Mouse (Mus musculus) embryonic fibroblast, embryonic 13.5 days (primary cell): ENCODE data around the gene Ppp1r1b. TPM values are rescaled to one million over a fixed set of nuclear protein-coding genes. Genes with fewer than 3 reads are reported as not detected.
A peak's percentile ranks its signal among the peaks of the same experiment; 100 is the strongest.

Experiments
- H3K27ac ChIP-seq: 2 replicates; pipeline ENCODE4 v1.5.1; 2012; ENCODE audit warnings: low read length, control low read depth, inconsistent platforms; ENCODE audit not compliant: insufficient read depth
- H3K4me1 ChIP-seq: 2 replicates; pipeline ENCODE4 v1.6.1; 2011; ENCODE audit warnings: low read length; ENCODE audit not compliant: control insufficient read depth, insufficient read depth
- H3K4me3 ChIP-seq: 2 replicates; pipeline ENCODE4 v1.5.1; 2011; ENCODE audit warnings: mild to moderate bottlenecking, control low read depth, low read length; ENCODE audit not compliant: insufficient read depth
- CTCF ChIP-seq: IDR thresholded peaks from 2 replicates; pipeline ENCODE4 v1.5.1; 2011; ENCODE audit warnings: mild to moderate bottlenecking, control low read depth, low read length, moderate library complexity, borderline replicate concordance; ENCODE audit not compliant: insufficient read depth
- POLR2A ChIP-seq: IDR thresholded peaks from 2 replicates; pipeline ENCODE4 v1.6.1; 2011; ENCODE audit warnings: low read depth, mild to moderate bottlenecking, control low read depth, low read length, moderate library complexity
- polyA plus RNA-seq: library from polyadenylated mRNA; stranded (reverse); fragments of >200 nt; gene quantifications from 2 replicates; pipeline ENCODE4 v1.2.4, GENCODE M21; 2011; ENCODE audit warnings: low read depth; ENCODE audit not compliant: missing spikeins, insufficient read length

Gene Ppp1r1b
- polyA plus RNA-seq, 1 experiment: not detected

GRCm38 (mm10) chr11:98333981-98334741 lies 14.0 kb upstream of the Ppp1r1b start:
- no peak overlapping the region for H3K27ac ChIP-seq
- TF ChIP-seq POLR2A: no peak
- TF ChIP-seq CTCF: no peak
- no peaks in the 10 kb centered on the region for H3K4me1 ChIP-seq
- no peak overlapping the region for H3K4me3 ChIP-seq

- TF ChIP-seq CTCF: no peak
- TF ChIP-seq POLR2A: no peak
- Histone ChIP-seq H3K4me1 (no peaks in the 10 kb centered on the region), H3K4me3 (no peak overlapping the region), H3K27ac (no peak overlapping the region)
Measured at GRCm38 (mm10) chr11:98335250-98335649, 13.0 kb upstream of the Ppp1r1b start.

GRCm38 (mm10) chr11:98336245-98337107 lies 11.7 kb upstream of the Ppp1r1b start:
- Histone ChIP-seq H3K4me1 (no peaks in the 10 kb centered on the region), H3K27ac (no peak overlapping the region), H3K4me3 (no peak overlapping the region)
- no peak for TF ChIP-seq POLR2A
- TF ChIP-seq CTCF: peak; percentile 25; the same call in 1 of the 2 replicates

GRCm38 (mm10) chr11:98338507-98338961 lies 9.7 kb upstream of the Ppp1r1b start:
- no peak overlapping the region for H3K27ac ChIP-seq
- no peaks in the 10 kb centered on the region for H3K4me1 ChIP-seq
- TF ChIP-seq POLR2A: no peak
- no peak for TF ChIP-seq CTCF
- H3K4me3 ChIP-seq: peak overlapping the region; percentile 16; the same call in 1 of the 2 replicates

GRCm38 (mm10) chr11:98339071-98339501 lies 9.1 kb upstream of the Ppp1r1b start:
- Histone ChIP-seq H3K4me3 (peak overlapping the region; percentile 26), H3K27ac (no peak overlapping the region), H3K4me1 (no peaks in the 10 kb centered on the region)
- TF ChIP-seq CTCF (no peak), POLR2A (no peak)

GRCm38 (mm10) chr11:98339679-98340287 lies 8.4 kb upstream of the Ppp1r1b start:
- TF ChIP-seq POLR2A: no peak
- TF ChIP-seq CTCF: no peak
- Histone ChIP-seq H3K27ac (no peak overlapping the region), H3K4me1 (no peaks in the 10 kb centered on the region), H3K4me3 (no peak overlapping the region)

- Histone ChIP-seq H3K4me1 (no peaks in the 10 kb centered on the region), H3K4me3 (no peak overlapping the region), H3K27ac (no peak overlapping the region)
- TF ChIP-seq CTCF (no peak), POLR2A (no peak)
Measured at GRCm38 (mm10) chr11:98340597-98340996, 7.6 kb upstream of the Ppp1r1b start.

- Histone ChIP-seq H3K4me3 (no peak overlapping the region), H3K27ac (no peak overlapping the region), H3K4me1 (no peaks in the 10 kb centered on the region)
- no peak for TF ChIP-seq CTCF
- TF ChIP-seq POLR2A: no peak
Measured at GRCm38 (mm10) chr11:98341174-98341573, 7.0 kb upstream of the Ppp1r1b start.
